Mouse (Mus musculus) urinary bladder, postnatal 14 days (tissue): ENCODE measurements at regions not wholly inside any gene's neighbourhood (a gene's known extent, or its start where the extent isn't known, plus 50 kb on each side); places are given as distances from the start of the nearest gene placed in this dataset.

Experiments used
- DNase-seq: peaks from one replicate; pipeline ENCODE4 v3.0.0; 2021; ENCODE audit warnings: low spot score

GRCm38 (mm10) chr10:45763160-45763955 lies 185.7 kb downstream of the Hace1 start:
- no peak for DNase-seq

- no peak for DNase-seq
These were observed 202.1 kb downstream of the Hace1 start for GRCm38 (mm10) chr10:45779720-45780119.

GRCm38 (mm10) chr10:45783026-45783425 lies 205.4 kb downstream of the Hace1 start:
- DNase-seq: no peak

- no peak for DNase-seq
These were observed 206.0 kb downstream of the Hace1 start for GRCm38 (mm10) chr10:45783461-45784149.

- no peak for DNase-seq
These were observed 206.5 kb downstream of the Hace1 start for GRCm38 (mm10) chr10:45784150-45784479.

- DNase-seq: no peak
These were observed 206.9 kb downstream of the Hace1 start for GRCm38 (mm10) chr10:45784575-45784974.

GRCm38 (mm10) chr10:45788356-45788755 lies 210.7 kb downstream of the Hace1 start:
- DNase-seq: no peak

GRCm38 (mm10) chr10:45795582-45795981 lies 218.0 kb downstream of the Hace1 start:
- no peak for DNase-seq

GRCm38 (mm10) chr10:45800070-45800851 lies 222.6 kb downstream of the Hace1 start:
- peak; percentile 35 for DNase-seq

GRCm38 (mm10) chr10:45801463-45801862 lies 223.8 kb downstream of the Hace1 start:
- DNase-seq: no peak

- no peak for DNase-seq
These were observed 229.6 kb downstream of the Hace1 start for GRCm38 (mm10) chr10:45806984-45807827.

GRCm38 (mm10) chr10:45811882-45812281 lies 234.3 kb downstream of the Hace1 start:
- peak; percentile 32 for DNase-seq

GRCm38 (mm10) chr10:45813804-45814203 lies 236.2 kb downstream of the Hace1 start:
- no peak for DNase-seq

- no peak for DNase-seq
These were observed 239.1 kb downstream of the Hace1 start for GRCm38 (mm10) chr10:45816679-45817078.

GRCm38 (mm10) chr10:45820986-45821655 lies 243.5 kb downstream of the Hace1 start:
- DNase-seq: no peak

GRCm38 (mm10) chr10:45822251-45822650 lies 244.6 kb downstream of the Hace1 start:
- no peak for DNase-seq

GRCm38 (mm10) chr10:45823612-45824011 lies 246.0 kb downstream of the Hace1 start:
- no peak for DNase-seq

- no peak for DNase-seq
These were observed 271.0 kb downstream of the Hace1 start for GRCm38 (mm10) chr10:45848654-45849053.

GRCm38 (mm10) chr10:45849841-45850240 lies 272.2 kb downstream of the Hace1 start:
- no peak for DNase-seq

GRCm38 (mm10) chr10:45850625-45851024 lies 273.0 kb downstream of the Hace1 start:
- no peak for DNase-seq

- no peak for DNase-seq
These were observed 275.1 kb downstream of the Hace1 start for GRCm38 (mm10) chr10:45852688-45853087.
